Mouse (Mus musculus): Measurements from ENCODE around the gene Tctex1d1. TPM values are rescaled to one million over a fixed set of nuclear protein-coding genes. Genes with fewer than 3 reads are reported as not detected.

Gene Tctex1d1
- not detected for total RNA-seq (2021)

DNA sequence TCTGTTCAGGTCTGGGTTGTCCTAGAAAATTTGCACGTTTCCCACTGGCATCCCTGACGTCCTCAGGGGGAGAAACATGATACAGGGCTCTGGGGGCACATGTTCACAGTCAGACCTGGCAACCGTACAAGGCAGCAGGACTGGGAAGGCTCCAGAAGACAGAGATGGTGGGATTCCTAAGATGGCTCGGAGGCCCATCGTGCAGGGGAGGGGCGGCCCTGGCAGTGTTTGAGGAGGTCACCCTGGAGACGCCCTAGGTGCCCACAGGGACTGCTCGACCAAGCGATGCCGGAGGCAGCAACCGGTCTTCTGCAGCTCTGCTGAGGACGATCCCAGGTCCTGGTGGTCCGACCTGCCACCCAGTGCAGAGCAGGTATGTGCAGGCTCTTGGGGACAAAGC is at the start of gene Tctex1d1:
Gene Tctex1d1 (plus strand): TSS at position 167 of the 400 bp plus-strand sequence.
- DNase-seq: peak; percentile 8

DNA sequence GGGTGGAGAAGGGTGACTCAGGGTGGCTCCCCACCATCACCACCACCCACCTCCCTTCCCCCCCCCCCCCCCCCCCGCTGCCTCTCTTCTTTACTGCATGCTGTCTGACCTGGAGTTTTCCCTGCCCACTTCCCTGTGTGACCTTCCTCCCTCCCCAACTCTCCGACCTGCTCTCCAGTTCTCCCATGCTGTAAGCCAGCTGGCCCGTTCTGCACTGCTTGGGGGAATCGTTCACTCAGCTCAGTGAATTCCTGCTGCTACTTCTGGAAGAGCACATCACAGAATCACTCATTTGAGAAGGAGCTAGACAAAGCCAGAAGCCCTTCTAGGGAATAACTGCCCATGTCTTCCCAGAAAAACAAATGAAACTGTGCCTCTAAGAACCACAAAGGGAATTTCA is 48.9 kb upstream of the Tctex1d1 start:
- no peak for DNase-seq

DNA sequence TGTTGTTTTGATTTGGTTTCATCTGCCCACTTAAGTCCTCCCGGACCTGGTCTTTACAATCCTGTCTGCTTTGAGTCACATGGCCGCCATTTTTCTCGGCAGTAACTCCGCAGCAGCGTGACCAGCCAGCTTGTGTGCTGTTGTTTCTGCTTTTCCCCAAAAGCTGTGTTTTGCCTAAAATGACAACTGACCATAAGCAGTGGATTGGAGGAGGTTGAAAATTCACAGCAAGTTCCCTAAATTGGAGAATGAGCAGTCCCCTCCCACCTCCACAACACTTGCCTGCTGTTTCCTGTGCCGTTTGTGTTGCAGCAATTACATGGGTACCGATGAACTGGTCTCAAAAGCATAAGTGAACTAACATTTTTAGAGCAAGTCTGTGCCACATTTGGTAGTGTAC is 47.7 kb upstream of the Tctex1d1 start:
- DNase-seq: no peak

DNA sequence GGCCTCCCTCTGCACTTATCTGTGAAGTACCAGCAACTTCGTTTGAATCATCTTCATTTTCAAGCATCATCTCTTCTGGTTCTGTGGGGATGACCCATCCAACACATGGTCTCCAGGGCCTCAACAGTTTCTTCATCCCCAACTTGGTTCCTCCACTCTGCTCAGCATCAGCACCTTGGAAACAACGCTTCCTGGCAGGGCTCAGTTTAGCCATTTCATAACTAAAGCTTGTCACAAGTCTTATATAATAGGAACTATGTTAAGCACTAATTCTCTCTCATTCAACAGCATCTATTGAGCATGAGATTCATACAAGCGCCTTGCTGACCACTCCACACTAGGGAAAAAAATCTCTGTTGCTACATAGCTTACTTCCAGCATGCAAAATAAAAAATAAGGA is 38.1 kb upstream of the Tctex1d1 start:
- DNase-seq: no peak

DNA sequence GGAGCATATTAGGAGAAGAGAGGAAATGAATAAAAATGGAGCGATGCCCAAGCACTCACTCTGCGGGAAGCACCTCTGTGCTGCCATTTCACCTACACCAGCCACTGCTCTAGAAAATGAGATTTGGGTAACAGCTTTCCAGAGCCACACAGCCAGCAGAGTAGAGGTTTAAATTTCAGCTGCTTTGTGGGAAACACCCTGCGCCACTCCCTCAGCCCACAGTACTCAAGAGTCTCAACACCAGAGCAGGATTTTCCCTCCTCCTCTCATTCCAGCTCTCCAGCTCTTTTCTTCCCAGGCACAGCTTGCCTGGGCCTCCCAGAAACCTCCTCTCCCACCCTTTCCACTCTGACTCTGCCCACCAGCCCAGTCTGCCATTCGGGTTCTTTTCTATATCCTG is 37.7 kb upstream of the Tctex1d1 start:
- no peak for DNase-seq

DNA sequence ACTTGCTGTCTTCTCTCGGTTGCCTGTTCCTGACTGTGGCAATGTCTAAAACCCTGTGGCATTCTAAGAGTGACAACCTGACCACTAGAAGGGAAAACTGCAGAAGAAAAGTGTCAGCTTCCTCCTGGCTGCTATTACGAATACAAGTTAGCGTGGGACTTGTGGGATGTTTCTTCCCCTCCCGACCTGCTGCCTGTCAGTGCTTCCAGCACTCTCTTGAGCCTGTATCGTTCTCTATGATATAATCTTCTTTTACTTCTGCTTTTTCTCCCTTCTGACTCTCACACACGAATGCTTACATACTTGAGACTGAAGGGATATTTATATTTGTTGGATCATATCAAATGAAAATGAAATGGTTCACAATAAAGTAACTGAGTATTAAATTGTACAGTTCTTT is 34.1 kb upstream of the Tctex1d1 start:
- no peak for DNase-seq

DNA sequence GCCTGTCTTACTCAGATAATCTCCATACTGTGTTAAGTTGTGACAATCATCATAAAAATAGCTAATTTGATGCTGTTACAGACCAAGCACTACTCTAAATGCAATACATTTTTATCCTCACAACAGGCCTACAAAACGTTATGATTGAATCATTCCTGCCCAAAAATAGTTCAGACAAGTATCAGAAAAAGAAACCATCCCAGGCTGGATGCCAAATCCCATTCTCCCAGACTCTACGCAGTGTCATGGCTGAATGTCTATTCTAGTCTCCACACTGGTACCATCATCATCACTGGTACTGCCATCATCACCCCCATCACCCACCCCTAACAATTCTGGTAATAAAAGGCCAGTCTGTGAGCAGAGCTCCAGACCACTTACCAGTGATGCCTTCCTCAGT is 25.9 kb upstream of the Tctex1d1 start:
- DNase-seq: no peak

DNA sequence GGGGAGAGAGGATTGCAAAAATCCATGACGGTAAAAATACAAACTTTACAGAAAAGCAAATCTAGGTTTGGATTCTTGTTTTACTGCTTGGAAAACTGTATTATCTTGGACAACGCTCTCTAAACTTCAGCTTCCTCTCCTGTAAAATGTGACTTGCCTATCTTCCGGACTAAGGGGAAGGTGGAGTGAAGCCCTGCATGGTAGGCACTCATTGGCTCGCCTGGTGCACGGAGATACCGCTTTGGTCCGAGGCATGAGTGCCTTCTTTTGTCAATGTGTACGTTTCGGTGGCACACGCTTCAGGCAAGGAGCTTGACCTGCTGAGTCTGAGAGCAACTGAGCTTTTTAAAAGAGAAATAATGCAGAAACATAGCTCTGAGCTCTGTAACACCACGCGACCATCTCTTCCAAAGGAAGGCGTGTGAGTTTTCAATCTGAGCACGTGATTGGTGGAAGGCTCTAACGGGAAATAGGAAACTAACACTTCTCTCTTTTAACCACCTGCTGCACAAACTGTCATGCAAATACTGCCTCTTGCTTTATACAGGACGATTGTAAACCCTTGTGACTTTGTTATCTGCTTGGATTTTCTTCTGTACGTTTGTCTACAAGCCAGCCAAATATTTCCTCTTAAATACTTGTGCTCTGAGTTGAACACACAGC is 23.0 kb upstream of the Tctex1d1 start:
- DNase-seq: no peak

DNA sequence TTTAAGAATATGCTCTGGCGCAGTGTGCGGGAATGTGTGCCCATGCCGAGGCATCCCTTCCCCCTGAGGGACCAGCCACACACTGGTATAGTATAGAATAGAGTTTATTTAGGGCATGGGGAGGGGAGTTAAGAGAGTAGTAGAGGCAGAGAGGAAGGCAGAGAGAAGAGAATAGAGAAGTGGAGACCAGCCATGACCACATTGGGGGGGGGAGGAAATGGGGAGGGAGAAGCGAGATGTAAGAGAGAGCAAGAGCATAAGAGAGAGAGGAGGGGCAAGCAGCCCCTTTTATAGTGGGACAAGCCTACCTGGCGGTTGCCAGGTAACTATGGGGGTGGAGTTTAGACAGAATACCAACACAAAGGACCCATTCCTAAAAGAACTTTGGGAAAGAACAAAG is 19.0 kb upstream of the Tctex1d1 start:
- DNase-seq: no peak

DNA sequence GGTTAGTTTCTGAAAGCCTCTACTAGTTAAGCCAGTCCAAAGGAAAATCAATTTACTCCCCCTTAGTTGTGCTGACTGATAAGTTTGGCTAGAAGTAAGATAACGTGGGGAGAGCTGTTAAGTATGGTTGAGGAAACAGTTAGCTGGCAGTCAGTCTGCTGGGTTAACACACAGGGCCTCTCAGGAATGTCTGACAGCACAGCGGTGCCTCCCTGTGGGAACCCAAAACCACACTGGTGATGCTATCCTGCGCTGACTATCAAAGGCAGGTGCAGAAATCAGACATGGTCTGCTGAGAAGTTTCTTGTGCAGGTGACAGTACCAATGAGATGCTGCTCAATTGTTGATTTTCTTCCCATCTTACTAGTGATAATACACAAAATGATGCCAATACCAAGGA is 14.2 kb upstream of the Tctex1d1 start:
- DNase-seq: no peak

DNA sequence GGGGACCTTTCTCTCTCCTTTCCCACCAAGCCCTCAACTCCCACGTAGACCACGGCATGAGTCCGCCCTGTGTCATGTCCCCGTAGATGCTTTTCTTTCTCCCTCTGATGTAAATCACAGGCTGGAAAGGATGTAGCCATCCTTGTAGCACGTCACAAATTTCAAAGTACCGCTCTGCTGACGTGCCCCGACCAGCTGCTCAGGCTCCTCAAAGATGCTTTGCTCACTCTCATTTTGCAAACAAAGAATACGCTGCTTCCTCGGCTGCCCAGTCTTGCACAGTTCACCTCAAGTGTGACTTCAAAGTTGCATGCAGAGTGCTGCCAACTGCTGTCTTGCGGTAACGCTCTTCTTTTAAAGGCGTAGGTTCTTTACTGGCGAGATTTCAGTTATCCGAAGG is 10.6 kb upstream of the Tctex1d1 start:
- no peak for DNase-seq

DNA sequence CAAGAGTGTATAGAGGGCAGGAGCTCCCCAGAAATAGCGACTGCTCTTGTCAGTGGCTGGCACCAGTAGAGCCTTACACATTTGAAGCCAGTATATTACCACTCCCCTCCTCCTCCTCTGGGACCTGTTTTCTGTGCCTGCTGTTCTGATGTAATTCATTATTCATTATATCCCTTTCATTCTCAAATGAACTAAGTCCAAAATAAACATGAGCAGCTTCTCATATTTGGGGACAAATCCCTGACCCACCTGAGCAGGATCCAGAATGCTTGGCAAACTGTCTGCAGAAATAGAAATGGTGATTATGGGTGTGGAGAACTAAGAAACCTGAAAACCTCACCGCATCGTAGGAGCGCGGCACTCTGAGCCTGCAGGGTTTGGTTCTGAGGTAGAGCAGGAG is 8.8 kb upstream of the Tctex1d1 start:
- DNase-seq: no peak

DNA sequence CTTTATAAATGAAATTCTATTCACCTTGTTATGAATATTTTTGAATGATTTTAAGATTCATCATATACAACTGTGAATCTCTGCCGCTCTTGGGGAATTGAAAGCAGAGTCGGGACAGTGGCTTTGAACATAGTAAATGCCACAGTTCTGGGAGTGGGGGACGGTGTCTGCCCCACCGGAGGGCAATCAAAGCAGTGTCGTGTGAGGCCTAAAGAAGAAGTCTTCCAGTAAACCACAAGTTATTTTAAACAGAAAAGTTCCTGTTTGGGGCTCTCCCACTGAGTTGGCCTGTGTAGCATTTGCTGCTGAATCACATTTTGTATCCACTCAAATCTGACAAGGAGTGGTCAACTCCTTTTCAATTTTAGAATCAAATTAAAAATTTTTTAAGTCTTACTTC is 7.2 kb upstream of the Tctex1d1 start:
- DNase-seq: no peak

DNA sequence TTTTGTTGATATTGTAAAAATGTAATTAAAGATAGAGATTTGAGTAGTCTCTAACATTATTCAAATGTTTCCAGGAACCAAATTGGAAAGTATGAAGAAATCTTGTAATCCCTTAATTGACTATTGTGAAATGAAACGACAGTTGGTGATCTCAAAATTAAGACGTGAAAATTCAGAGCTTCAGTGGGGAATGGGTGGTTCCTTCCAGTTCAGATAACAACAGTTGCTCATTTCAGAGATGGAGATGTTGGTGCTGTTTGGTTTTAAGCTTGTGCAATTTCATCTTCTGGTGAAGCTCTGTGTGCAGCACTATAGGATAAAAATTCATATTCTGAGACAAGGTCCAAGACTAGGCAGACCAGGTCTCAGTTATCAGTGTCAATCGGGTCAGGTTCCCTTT is 6.3 kb upstream of the Tctex1d1 start:
- DNase-seq: no peak

DNA sequence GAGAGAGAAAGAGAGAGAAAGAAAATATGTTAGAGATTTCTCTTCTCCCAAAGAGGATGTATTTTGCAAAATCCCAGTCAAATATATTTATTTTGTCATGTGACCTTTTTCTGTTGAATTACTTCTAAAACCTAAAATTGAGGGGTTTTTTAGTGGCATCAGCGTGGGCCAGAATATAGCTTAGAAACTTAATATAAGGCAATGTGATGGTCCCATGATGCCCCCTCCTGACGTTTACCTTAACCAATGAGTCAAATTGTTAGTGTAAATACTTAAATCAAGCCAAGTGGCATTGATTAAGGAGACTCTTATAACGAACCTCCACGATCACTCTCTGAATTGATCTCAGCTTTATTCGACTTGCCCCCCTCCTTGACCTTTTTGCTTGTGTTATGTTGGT is 4.2 kb upstream of the Tctex1d1 start:
- no peak for DNase-seq

DNA sequence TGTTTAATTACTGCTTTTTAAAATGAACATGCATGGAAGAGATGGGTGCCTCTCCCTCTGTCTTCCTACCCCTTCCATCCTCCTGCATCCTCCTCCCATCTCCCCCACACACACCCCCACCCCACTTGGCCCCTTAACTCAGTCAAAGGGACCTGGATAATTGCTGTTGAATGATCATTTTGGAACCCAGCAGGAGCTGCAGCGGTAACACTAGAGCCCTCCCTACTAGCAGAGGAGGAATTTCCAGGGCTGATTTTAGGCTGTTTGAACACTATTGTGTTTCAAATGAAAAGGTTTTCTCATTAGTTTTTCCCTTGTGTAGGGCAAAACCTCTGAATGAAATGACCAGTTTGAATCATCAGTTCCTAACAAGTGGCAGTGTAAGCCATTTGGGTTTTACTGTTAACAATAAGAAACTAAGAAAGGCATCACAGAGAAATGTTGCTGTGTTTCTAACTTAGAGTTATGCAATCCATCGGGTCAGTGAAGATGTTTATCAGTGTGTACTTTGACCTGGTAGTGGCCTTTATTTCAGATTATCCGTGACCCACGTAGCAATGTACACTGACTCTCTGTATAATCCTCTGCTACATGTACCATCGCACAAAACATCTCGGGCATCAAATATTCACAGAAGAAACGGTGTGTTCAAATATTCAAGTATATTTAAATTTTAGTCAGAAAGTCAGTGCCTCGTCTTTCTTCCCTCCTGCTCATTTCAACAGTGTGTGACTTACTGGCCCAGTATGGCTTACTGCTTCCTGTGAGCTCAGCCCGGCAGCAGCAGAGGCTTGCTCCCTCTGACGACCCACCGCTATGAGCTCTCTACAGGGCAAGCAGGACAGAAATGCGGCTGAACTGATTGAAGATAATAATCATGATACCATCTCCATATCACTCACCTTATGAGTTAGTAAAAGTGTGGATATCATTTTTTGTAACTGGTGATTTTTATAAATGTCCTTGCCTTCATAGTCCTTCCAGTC is 1.8 kb upstream of the Tctex1d1 start:
- no peak for DNase-seq

DNA sequence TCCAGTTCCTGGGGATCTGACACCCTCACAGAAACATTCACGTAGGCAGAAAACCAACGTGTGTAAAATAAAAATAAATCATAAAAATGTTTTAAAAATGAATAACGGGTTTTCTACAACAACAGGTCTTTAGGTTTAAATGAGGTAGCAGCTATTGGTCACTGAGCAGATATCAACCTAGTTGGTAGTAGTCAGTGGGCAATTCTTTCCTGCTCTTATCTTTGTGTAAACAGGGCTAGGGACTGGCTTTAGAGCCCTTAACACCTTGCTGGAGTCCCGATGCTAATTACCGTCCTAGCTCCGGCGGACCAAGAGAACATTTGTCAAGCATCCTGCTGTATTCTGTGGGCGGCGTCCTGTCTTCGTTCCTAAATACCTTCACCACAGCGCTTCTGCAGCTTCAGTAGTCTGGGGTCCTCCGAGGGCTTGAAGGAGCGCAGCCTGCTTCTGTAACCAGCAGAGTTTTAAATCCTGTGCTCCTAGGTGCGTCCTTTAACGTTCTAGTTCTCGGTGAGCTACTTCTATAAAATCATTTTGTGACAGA is 556 bp upstream of the Tctex1d1 start:
- no peak for DNase-seq

DNA sequence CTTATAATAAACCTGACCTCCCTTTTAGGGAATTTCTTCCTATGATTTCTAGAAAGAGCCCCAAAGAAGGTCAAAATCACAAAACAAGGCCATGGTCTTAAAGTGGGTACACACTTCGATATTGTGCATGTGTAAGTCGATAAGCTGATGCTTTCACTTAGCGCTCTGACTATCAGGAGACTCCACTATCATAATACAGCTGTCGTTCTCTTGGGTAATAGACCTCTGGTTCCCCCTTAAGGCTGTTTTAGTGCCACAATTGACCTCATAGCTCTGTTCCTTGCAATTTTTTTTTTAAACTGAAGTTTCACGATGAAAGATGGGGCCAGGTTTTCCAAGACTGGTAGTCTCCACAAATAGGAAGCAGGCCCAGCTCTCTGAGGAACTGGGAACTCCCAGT is 979 bp downstream of the Tctex1d1 start:
- DNase-seq: no peak

DNA sequence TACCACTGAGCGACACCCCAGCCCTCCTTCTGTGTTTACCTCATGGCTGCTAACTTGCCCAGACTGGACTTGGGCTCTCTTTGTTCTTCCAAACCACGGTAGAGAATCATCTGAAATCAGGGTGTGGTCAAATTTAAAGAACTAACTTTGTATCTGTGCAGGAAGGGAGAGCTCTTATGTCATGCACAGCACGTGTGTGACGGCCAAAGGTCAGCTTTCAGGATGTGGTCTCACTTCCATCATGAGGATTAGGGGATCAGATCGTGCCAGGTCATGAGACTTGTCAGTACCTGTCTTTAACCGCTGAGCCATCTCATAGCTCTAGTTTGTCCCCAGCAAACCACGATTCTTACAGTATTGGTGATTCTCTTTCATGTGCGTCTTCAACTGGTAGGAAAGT is 3.3 kb downstream of the Tctex1d1 start:
- DNase-seq: no peak

DNA sequence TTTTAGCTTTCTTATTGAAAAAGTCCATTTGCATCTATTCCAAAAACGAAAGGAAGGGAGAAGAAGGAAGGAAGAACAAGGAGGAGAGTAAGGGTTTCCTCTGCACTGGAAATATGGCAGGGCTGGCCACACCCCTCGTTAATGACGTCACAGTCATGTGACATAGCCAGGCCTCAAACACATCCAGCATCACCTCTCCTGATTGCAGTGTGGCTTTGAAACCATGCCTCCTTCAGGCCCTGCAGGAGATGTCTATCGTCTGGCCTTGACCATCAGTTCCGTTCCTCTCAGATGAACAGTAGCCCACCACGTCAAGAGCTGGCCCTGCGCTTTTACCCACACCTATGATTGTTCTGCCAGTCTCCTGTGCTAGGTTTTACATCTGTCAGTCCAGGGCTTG is 7.8 kb downstream of the Tctex1d1 start:
- no peak for DNase-seq

DNA sequence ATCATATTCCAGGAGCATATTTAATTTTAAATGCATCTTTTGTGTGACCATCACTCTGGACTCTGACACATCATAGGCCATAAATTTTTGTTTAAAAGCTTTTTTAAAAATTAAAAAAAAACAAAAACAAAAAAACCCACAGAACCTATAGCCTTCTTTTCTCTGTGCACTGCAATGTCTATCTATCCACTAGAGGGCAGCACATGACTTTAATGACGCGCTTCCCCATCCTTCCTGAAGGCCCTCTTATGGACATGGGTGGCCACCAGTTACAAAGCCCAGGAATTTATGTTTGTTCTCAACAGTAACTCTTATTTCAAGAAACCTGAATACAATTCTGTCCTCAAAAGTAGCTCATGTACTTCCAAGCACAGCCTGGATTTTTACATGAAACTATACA is 8.5 kb downstream of the Tctex1d1 start:
- peak; percentile 70 for DNase-seq

DNA sequence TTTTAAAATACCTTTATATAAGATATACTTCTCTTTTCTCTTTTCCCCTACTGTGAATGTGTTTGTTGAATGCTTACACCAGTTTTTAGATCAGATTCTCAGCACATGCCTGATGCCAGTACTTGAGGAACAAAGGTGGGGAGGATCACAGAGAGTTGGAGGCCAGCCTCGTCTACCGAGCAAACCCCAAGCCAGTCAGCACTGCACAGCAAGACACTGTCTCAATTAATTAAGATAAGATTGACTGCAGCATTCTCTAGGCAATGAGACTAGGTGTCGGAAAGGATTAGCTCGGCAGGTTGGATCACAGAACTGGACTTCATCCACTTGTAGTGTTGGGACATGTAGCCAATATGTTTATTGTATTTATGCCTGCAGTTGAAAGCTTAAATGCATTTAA is 8.9 kb downstream of the Tctex1d1 start:
- no peak for DNase-seq

DNA sequence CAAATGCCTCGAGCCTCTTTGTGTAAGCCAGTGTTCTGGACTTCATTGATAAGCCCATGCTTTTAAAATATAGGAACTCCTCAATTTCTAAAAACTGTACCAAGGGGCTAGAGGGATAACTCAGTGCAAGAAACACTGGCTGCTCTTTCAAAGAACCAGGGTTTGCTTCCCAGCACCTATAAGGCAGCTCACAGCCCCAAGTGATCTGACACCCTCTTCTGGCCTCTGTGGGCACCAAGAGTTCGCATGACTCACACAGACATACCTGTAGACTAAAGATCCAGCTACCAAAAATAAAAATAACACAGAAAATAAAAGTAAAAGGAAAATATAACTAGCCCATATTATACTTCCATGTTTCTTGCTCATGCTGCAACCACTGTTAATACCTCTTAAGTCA is 9.3 kb downstream of the Tctex1d1 start:
- no peak for DNase-seq

DNA sequence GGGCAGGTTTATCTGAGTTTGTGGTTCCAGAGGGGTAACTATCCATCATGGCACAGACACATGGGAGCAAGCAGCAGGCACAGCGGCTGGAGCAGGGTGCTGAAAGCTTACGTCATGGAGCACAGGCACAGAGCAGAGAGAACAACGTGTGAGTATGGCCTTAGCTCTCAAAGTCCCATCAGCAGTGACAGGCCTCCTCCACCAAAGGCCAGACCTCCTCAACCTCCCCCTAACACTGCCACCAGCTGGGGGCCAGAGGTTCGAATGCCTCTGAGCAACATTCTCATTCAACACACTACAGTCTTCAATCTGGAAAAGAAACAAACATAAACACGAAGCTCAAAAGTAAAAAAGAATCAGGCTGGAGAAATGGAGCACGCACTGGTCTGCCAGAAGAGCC is 10.1 kb downstream of the Tctex1d1 start:
- DNase-seq: no peak
